8 mouse cellular contexts compared by ENCODE assay signal in genomic region chr11:120580190-120580589, GRCm38 (mm10). TPM values are rescaled to one million over a fixed set of nuclear protein-coding genes. Genes with fewer than 3 reads are reported as not detected.
DNase-seq lines count a peak whose midpoint lies in the region; ATAC-seq and TF ChIP-seq lines count a peak whose summit lies in the region.

No protein-coding gene starts in this region.

- H3K9ac ChIP-seq in forebrain, postnatal 0 days: peak overlapping the region; percentile 90
- H3K9ac ChIP-seq in kidney, embryonic 16.5 days (replicated peaks; ENCODE audit: low read length): peak overlapping the region; percentile 97

- no peaks in the 10 kb centered on the region for H3K27me3 ChIP-seq in G1E (ENCODE audit: insufficient read depth, low read length)
- H3K27me3 ChIP-seq in forebrain, postnatal 0 days (ENCODE audit: insufficient read depth, low read length): no peaks in the 10 kb centered on the region
- no peaks in the 10 kb centered on the region for H3K27me3 ChIP-seq in kidney, embryonic 16.5 days (ENCODE audit: insufficient read depth, low read length)

- H3K27ac ChIP-seq in forebrain, postnatal 0 days (ENCODE audit: low read depth, low read length): peak overlapping the region; percentile 98
- H3K27ac ChIP-seq in kidney, embryonic 16.5 days (ENCODE audit: low read length): peak overlapping the region; percentile 90

- H3K4me2 ChIP-seq in forebrain, postnatal 0 days (ENCODE audit: low read depth): peak overlapping the region; percentile 94
- H3K4me2 ChIP-seq in kidney, embryonic 16.5 days (replicated peaks; ENCODE audit: low read depth, low read length): peak overlapping the region; percentile 61

- 0 out of 2 replicates have a peak, but pooled peaks have one; percentile 23 for ATAC-seq in G1E (ENCODE audit: extremely low read depth, insufficient number of reproducible peaks, low FRiP score, poor library complexity, severe bottlenecking)
- ATAC-seq in forebrain, postnatal 0 days: no peak
- ATAC-seq in kidney, embryonic 16.5 days (ENCODE audit: low FRiP score, low TSS enrichment): no peak

- H3K36me3 ChIP-seq in G1E (replicated peaks): peaks cover 75% of the 10 kb centered on the region
- H3K36me3 ChIP-seq in forebrain, postnatal 0 days (ENCODE audit: insufficient read depth): peaks cover 28% of the 10 kb centered on the region
- H3K36me3 ChIP-seq in kidney, embryonic 16.5 days (ENCODE audit: insufficient read depth, low read length): peaks cover 40% of the 10 kb centered on the region

- no peak for TF ChIP-seq CTCF in G1E (IDR thresholded peaks at IDR 0.05; ENCODE audit: low read depth, low read length)
- TF ChIP-seq CTCF in forebrain, postnatal 0 days (IDR thresholded peaks at IDR 0.05; ENCODE audit: low read depth): no peak

- WGBS in forebrain, postnatal 0 days: 58% methylated on average over 7 of the region's 7 CpGs
- 58% methylated on average over 7 of the region's 7 CpGs for WGBS in kidney, embryonic 16.5 days

- H3K4me1 ChIP-seq in G1E (ENCODE audit: insufficient read depth, low read depth, low read length): peaks cover 60% of the 10 kb centered on the region
- peaks cover 9% of the 10 kb centered on the region for H3K4me1 ChIP-seq in forebrain, postnatal 0 days (ENCODE audit: insufficient read depth)
- peaks cover 41% of the 10 kb centered on the region for H3K4me1 ChIP-seq in kidney, embryonic 16.5 days (ENCODE audit: insufficient read depth, low read length)

- H3K4me3 ChIP-seq in G1E (ENCODE audit: low read depth, low read length): peak overlapping the region; percentile 81
- H3K4me3 ChIP-seq in forebrain, postnatal 0 days (ENCODE audit: low read depth, low read length): peak overlapping the region; percentile 93
- peak overlapping the region; percentile 88 for H3K4me3 ChIP-seq in kidney, embryonic 16.5 days (ENCODE audit: low read length)

- peak; percentile 39 to 63 for DNase-seq in adrenal gland, adult (ENCODE audit: inconsistent age in 2 of 2, low spot score in 1 of 2)
- DNase-seq in adrenal gland, postnatal 4 days (ENCODE audit: low spot score in 2 of 2): no peak
- no peak for DNase-seq in G1E (ENCODE audit: low spot score)
- no peak for DNase-seq in forebrain, postnatal 0 days
- peak; percentile 49 to 54 for DNase-seq in lung, postnatal 4 days
- DNase-seq in thymus, postnatal 25 days: peak; percentile 30
- no peak for DNase-seq in layer of hippocampus, postnatal 36 days

- no peaks in the 10 kb centered on the region; the same call in 1 of the 2 replicates for H3K9me3 ChIP-seq in G1E (replicated peaks)
- H3K9me3 ChIP-seq in forebrain, postnatal 0 days (ENCODE audit: low read length): no peaks in the 10 kb centered on the region
- 0 out of 2 replicates have a peak, but pooled peaks cover 4% of the 10 kb centered on the region for H3K9me3 ChIP-seq in kidney, embryonic 16.5 days (ENCODE audit: low read length)

RNA-seq across cellular contexts. Expression of gene Arhgdia, which starts 1.2 kb away (rescaled TPM):
- total RNA-seq in adrenal gland, postnatal 4 days (2021): 100 to 1,000 TPM; 321 to 354 TPM
- total RNA-seq in G1E (2014; fragmentation: Nextera tagmentation): 354 and 381 TPM in 2 replicates
- total RNA-seq in G1E (2017): 155 and 158 TPM in 2 replicates
- 1,000 and 1,072 TPM in 2 replicates for polyA plus RNA-seq in G1E (2012)
- 214 and 237 TPM in 2 replicates for total RNA-seq in forebrain, postnatal 0 days (2014; rRNA removed)
- polyA plus RNA-seq in forebrain, postnatal 0 days (2015; fragmentation: Nextera tagmentation; extraction: Ambion mirVana): 416 and 435 TPM in 2 replicates
- 696 and 712 TPM in 2 replicates for polyA plus RNA-seq in kidney, embryonic 16.5 days (2015; fragmentation: Nextera tagmentation; extraction: Ambion mirVana)
- total RNA-seq in layer of hippocampus, postnatal 36 days (2021): 100 to 1,000 TPM; 266 to 282 TPM

RNA-seq across cellular contexts. Expression of gene P4hb, which starts 7.1 kb away (rescaled TPM):
- 100 to 1,000 TPM; 531 to 539 TPM for total RNA-seq in adrenal gland, postnatal 4 days (2021)
- total RNA-seq in G1E (2014; fragmentation: Nextera tagmentation): 268 and 289 TPM in 2 replicates
- total RNA-seq in G1E (2017): 411 and 414 TPM in 2 replicates
- 516 and 719 TPM in 2 replicates for polyA plus RNA-seq in G1E (2012)
- total RNA-seq in forebrain, postnatal 0 days (2014; rRNA removed): 162 and 174 TPM in 2 replicates
- 208 and 218 TPM in 2 replicates for polyA plus RNA-seq in forebrain, postnatal 0 days (2015; fragmentation: Nextera tagmentation; extraction: Ambion mirVana)
- 843 and 914 TPM in 2 replicates for polyA plus RNA-seq in kidney, embryonic 16.5 days (2015; fragmentation: Nextera tagmentation; extraction: Ambion mirVana)
- 100 to 1,000 TPM; 118 to 122 TPM for total RNA-seq in layer of hippocampus, postnatal 36 days (2021)

RNA-seq across cellular contexts. Expression of gene Alyref, which starts 18.0 kb away (rescaled TPM):
- 100 to 1,000 TPM; 136 to 169 TPM for total RNA-seq in adrenal gland, postnatal 4 days (2021)
- total RNA-seq in G1E (2014; fragmentation: Nextera tagmentation) (89.8 and 122 TPM in 2 replicates), G1E (2017) (270 and 280 TPM in 2 replicates)
- 505 and 623 TPM in 2 replicates for polyA plus RNA-seq in G1E (2012)
- total RNA-seq in forebrain, postnatal 0 days (2014; rRNA removed): 99.8 and 111 TPM in 2 replicates
- 207 and 238 TPM in 2 replicates for polyA plus RNA-seq in forebrain, postnatal 0 days (2015; fragmentation: Nextera tagmentation; extraction: Ambion mirVana)
- polyA plus RNA-seq in kidney, embryonic 16.5 days (2015; fragmentation: Nextera tagmentation; extraction: Ambion mirVana): 92.2 and 372 TPM in 2 replicates
- 10 to 100 TPM; 60.0 to 67.6 TPM for total RNA-seq in layer of hippocampus, postnatal 36 days (2021)

RNA-seq across cellular contexts. Expression of gene Anapc11, which starts 18.0 kb away (rescaled TPM):
- total RNA-seq in adrenal gland, postnatal 4 days (2021): 10 to 100 TPM; 87.4 to 90.7 TPM
- total RNA-seq in G1E (2014; fragmentation: Nextera tagmentation) (83.1 and 83.8 TPM in 2 replicates), G1E (2017) (62.3 and 69.3 TPM in 2 replicates)
- 176 and 212 TPM in 2 replicates for polyA plus RNA-seq in G1E (2012)
- total RNA-seq in forebrain, postnatal 0 days (2014; rRNA removed): 54.2 and 64.2 TPM in 2 replicates
- polyA plus RNA-seq in forebrain, postnatal 0 days (2015; fragmentation: Nextera tagmentation; extraction: Ambion mirVana): 207 and 226 TPM in 2 replicates
- 195 and 197 TPM in 2 replicates for polyA plus RNA-seq in kidney, embryonic 16.5 days (2015; fragmentation: Nextera tagmentation; extraction: Ambion mirVana)
- 100 to 1,000 TPM in 1 of 2 experiments, 10 to 100 TPM in 1; 85.0 to 103 TPM for total RNA-seq in layer of hippocampus, postnatal 36 days (2021)

RNA-seq across cellular contexts. Expression of gene Npb, which starts 28.1 kb away (rescaled TPM):
- total RNA-seq in adrenal gland, postnatal 4 days (2021): 1 to 10 TPM; 2.4 to 5.4 TPM
- total RNA-seq in G1E (2014; fragmentation: Nextera tagmentation): 1.9 and 2.6 TPM in 2 replicates
- 0.58 TPM in 1 of 2 replicates, not detected in the other for total RNA-seq in G1E (2017)
- polyA plus RNA-seq in G1E (2012): 3.2 and 3.8 TPM in 2 replicates
- not detected in 2 replicates for total RNA-seq in forebrain, postnatal 0 days (2014; rRNA removed)
- 0.42 and 0.80 TPM in 2 replicates for polyA plus RNA-seq in forebrain, postnatal 0 days (2015; fragmentation: Nextera tagmentation; extraction: Ambion mirVana)
- polyA plus RNA-seq in kidney, embryonic 16.5 days (2015; fragmentation: Nextera tagmentation; extraction: Ambion mirVana): 27.7 and 33.8 TPM in 2 replicates
- 1 to 10 TPM; 1.2 to 1.8 TPM for total RNA-seq in layer of hippocampus, postnatal 36 days (2021)

Comparison
In these comparisons a context has a peak if more than half of its experiments do, and no peak if none do; other contexts are left out.
1. DNase-seq: peak in adrenal gland, adult (2 of 2), lung, postnatal 4 days (2 of 2) and thymus, postnatal 25 days (single experiment); none in adrenal gland, postnatal 4 days (0 of 2), G1E (single experiment), forebrain, postnatal 0 days (single experiment) and layer of hippocampus, postnatal 36 days (0 of 2).
2. Peak in every context shown above with its lines, with median percentiles within 50 percentile points of each other: H3K4me3 ChIP-seq.